Mouse (Mus musculus): ENCODE results near the gene Cic.

GRCm38 (mm10) chr7:25289925-25290324, 22.4 kb downstream of the Cic start:
- 0 out of 2 replicates have a peak, but pooled peaks have one; percentile 1 for TF ChIP-seq CTCF (IDR thresholded peaks at IDR 0.05; ENCODE audit: borderline replicate concordance, insufficient read depth, low read depth, low read length)
- no peak for TF ChIP-seq POLR2A (IDR thresholded peaks at IDR 0.05; ENCODE audit: borderline replicate concordance, insufficient read depth, low read length)

All from cerebellum, adult 2 months (tissue).